10 mouse cellular contexts compared by ENCODE assay signal in genomic region chr2:157459736-157460135, GRCm38 (mm10). TPM values are rescaled to one million over a fixed set of nuclear protein-coding genes. Genes with fewer than 3 reads are reported as not detected.
A peak's percentile ranks its signal among the peaks of the same experiment; 100 is the strongest.
DNase-seq lines count a peak whose midpoint lies in the region; ATAC-seq lines count a peak whose summit lies in the region.
"Had no signal": no experiment of that assay in that cellular context is flagged by ENCODE, and none has a peak within 500 bp of the region (broad histone marks: within the 10 kb centered on the region; RNA-seq: fewer than 3 reads in every experiment).

No protein-coding gene starts in this region.

- no peaks in the 10 kb centered on the region for H3K27me3 ChIP-seq in hindbrain, embryonic 11.5 days (ENCODE audit: control insufficient read depth, insufficient read depth, low read length)
- no peaks in the 10 kb centered on the region for H3K27me3 ChIP-seq in midbrain, embryonic 14.5 days (ENCODE audit: control insufficient read depth, insufficient read depth, low read length)

- WGBS in hindbrain, embryonic 11.5 days = 32% methylated on average over 5 of the region's 5 CpGs
- 18% methylated on average over 5 of the region's 5 CpGs for WGBS in midbrain, embryonic 14.5 days

- H3K27ac ChIP-seq in hindbrain, embryonic 11.5 days (ENCODE audit: low read depth, low read length) = peak overlapping the region; percentile 51; the same call in 1 of the 2 replicates
- peak overlapping the region; percentile 52 for H3K27ac ChIP-seq in midbrain, embryonic 14.5 days (replicated peaks; ENCODE audit: low read depth, low read length)
- H3K27ac ChIP-seq: liver, embryonic 15.5 days had no signal

- no peaks in the 10 kb centered on the region for H3K36me3 ChIP-seq in hindbrain, embryonic 11.5 days (ENCODE audit: control insufficient read depth, insufficient read depth, low read length)
- H3K36me3 ChIP-seq in midbrain, embryonic 14.5 days (ENCODE audit: control insufficient read depth, insufficient read depth, low read length) = peaks cover 46% of the 10 kb centered on the region
- H3K36me3 ChIP-seq: liver, embryonic 15.5 days had no signal

- H3K9me3 ChIP-seq in hindbrain, embryonic 11.5 days (ENCODE audit: control insufficient read depth, low read length) = no peaks in the 10 kb centered on the region
- no peaks in the 10 kb centered on the region for H3K9me3 ChIP-seq in midbrain, embryonic 14.5 days (ENCODE audit: control insufficient read depth, low read length)
- H3K9me3 ChIP-seq: liver, embryonic 15.5 days had no signal

- peak; percentile 73 for DNase-seq in embryo, embryonic 10 days (ENCODE audit: low spot score)
- DNase-seq in embryo, embryonic 9.5 days (ENCODE audit: extremely low spot score) = no peak
- DNase-seq in adipocyte (ENCODE audit: low spot score) = peak; percentile 29
- peak; percentile 57 for DNase-seq in hindbrain, embryonic 11.5 days (ENCODE audit: low spot score)
- DNase-seq in midbrain, embryonic 14.5 days = no peak
- no peak for DNase-seq in cerebellum, adult 11-12 months
- no peak for DNase-seq in spleen, postnatal 10 days (ENCODE audit: low spot score in 2 of 2)
- DNase-seq in urinary bladder, postnatal 25 days (ENCODE audit: low spot score) = no peak

- peak overlapping the region; percentile 42 for H3K9ac ChIP-seq in hindbrain, embryonic 11.5 days (ENCODE audit: low read depth, low read length)
- peak overlapping the region; percentile 36 for H3K9ac ChIP-seq in midbrain, embryonic 14.5 days (replicated peaks; ENCODE audit: low read length)
- H3K9ac ChIP-seq: liver, embryonic 15.5 days had no signal

- H3K4me2 ChIP-seq in hindbrain, embryonic 11.5 days (replicated peaks; ENCODE audit: low read depth, low read length) = no peak overlapping the region
- 0 out of 2 replicates have a peak overlapping the region, but pooled peaks have one; percentile 6 for H3K4me2 ChIP-seq in midbrain, embryonic 14.5 days (ENCODE audit: low read length)
- H3K4me2 ChIP-seq: liver, embryonic 15.5 days had no signal

- no peak for ATAC-seq in hindbrain, embryonic 11.5 days (ENCODE audit: low FRiP score)
- no peak for ATAC-seq in midbrain, embryonic 14.5 days (ENCODE audit: low FRiP score, low TSS enrichment)
- ATAC-seq: inflammation-experienced regulatory T-cells, adult 6 months had no signal

- no peak overlapping the region for H3K4me3 ChIP-seq in hindbrain, embryonic 11.5 days (ENCODE audit: low read depth, low read length)
- H3K4me3 ChIP-seq in midbrain, embryonic 14.5 days (replicated peaks; ENCODE audit: low read depth, low read length) = no peak overlapping the region
- H3K4me3 ChIP-seq: liver, embryonic 15.5 days had no signal

- peaks cover 46% of the 10 kb centered on the region for H3K4me1 ChIP-seq in hindbrain, embryonic 11.5 days (replicated peaks; ENCODE audit: control insufficient read depth, insufficient read depth, low read length)
- H3K4me1 ChIP-seq in midbrain, embryonic 14.5 days (ENCODE audit: control insufficient read depth, insufficient read depth, low read length) = peaks cover 60% of the 10 kb centered on the region

RNA-seq across cellular contexts. Expression of gene Src, which starts 41.5 kb away (rescaled TPM):
- 13.0 and 14.4 TPM in 2 replicates for polyA plus RNA-seq in hindbrain, embryonic 11.5 days (2014; fragmentation: Nextera tagmentation; extraction: Ambion mirVana)
- polyA plus RNA-seq in midbrain, embryonic 14.5 days (2014; fragmentation: Nextera tagmentation; extraction: Ambion mirVana) = 34.3 and 52.2 TPM in 2 replicates

Comparison
In these comparisons a context has a peak if more than half of its experiments do, and no peak if none do; other contexts are left out.
1. DNase-seq: peak in embryo, embryonic 10 days (single experiment), adipocyte (single experiment) and hindbrain, embryonic 11.5 days (single experiment); none in embryo, embryonic 9.5 days (single experiment), midbrain, embryonic 14.5 days (single experiment), cerebellum, adult 11-12 months (single experiment), spleen, postnatal 10 days (0 of 2) and urinary bladder, postnatal 25 days (single experiment).